Mouse (Mus musculus): ENCODE results near the gene Srpk1. TPM values are rescaled to one million over a fixed set of nuclear protein-coding genes. Genes with fewer than 3 reads are reported as not detected.

Gene Srpk1
- total and polyA plus RNA-seq, 3 experiments: 119 to 211 (median 125) TPM

DNA sequence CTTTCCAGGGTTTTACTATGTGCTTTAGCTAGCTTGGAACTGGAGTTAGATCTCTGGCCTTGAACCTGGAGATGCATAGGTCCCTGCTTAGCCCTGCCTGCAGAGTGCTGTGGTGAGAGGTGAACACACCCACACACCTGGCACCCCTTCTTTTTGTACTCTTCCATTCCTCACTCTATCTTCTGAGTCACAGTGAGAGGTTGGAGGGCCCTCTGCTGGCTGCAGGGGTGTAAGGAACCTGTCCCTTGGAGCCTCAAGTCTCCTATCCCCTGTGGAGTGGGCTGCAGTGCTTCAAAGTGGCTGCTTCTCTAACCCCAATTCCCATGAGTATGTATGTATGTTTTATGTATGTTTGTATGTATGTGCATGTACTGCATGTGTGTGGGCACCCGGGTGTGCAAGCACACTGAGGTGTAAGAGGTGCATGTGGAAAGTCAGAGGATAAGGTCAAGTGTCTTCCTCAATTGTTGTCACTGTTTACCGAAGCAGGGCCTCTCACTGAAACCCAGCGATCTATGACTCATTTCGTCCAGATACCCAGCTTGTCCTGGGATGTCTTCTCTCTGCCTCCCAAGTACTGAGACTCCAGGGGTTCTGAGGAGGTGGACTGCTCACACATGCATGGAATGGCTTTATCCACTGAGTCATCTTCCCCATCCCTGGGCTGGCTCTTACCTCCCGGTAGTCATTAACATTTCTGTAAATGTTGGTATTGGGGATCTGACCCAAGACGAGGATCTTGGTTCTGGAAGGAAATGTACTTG, 26.3 kb upstream of the Srpk1 start:
- peak; percentile 71 for DNase-seq (ENCODE audit: low read depth, low spot score)
- H3K27me3 ChIP-seq (ENCODE audit: control insufficient read depth in 1 of 2, insufficient read depth in 2 of 2, low read length in 2 of 2): no peaks in the 10 kb centered on the region
- H3K9me3 ChIP-seq (replicated peaks; ENCODE audit: insufficient read depth, low read length): no peaks in the 10 kb centered on the region

DNA sequence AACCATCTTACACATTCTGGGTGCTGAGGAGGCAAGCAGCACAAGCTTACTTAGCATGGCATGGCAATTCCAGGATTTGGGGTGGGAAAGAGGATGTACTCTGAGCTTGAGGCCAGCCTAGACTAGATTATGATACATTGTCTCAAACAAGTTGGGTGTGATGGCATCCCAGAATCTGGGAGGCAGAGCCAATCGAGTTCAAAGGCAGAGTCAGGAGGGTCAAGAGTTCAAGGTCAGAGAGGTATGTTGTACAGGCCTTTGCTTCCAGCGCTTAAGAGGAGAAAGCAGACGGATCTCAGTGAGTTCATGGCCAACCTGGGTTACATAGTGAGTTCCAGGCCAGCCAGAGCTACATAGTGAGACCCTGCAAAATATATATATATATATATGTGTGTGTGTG, 23.7 kb upstream of the Srpk1 start:
- Histone ChIP-seq H3K27ac (ENCODE audit: control insufficient read depth, low read depth, low read length) (no peak overlapping the region), H3K9me3 (replicated peaks; ENCODE audit: insufficient read depth, low read length) (no peaks in the 10 kb centered on the region), H3K4me3 (ENCODE audit: control insufficient read depth in 1 of 2, insufficient read depth in 1 of 2, low read depth in 2 of 2, low read length in 2 of 2) (no peak overlapping the region), H3K79me2 (ENCODE audit: control insufficient read depth, insufficient read depth, low read length, poor library complexity) (no peaks in the 10 kb centered on the region), H3K27me3 (ENCODE audit: control insufficient read depth in 1 of 2, insufficient read depth in 2 of 2, low read length in 2 of 2) (no peaks in the 10 kb centered on the region), H3K9ac (ENCODE audit: control insufficient read depth, low read depth, low read length, poor library complexity, severe bottlenecking) (no peak overlapping the region), H3K4me1 (ENCODE audit: control insufficient read depth in 1 of 2, insufficient read depth in 2 of 2, low read length in 2 of 2) (no peaks in the 10 kb centered on the region), H3K36me3 (ENCODE audit: control insufficient read depth in 1 of 2, insufficient read depth in 2 of 2, low read length in 2 of 2) (no peaks in the 10 kb centered on the region)
- no peak for DNase-seq (ENCODE audit: low read depth, low spot score)
- TF ChIP-seq GABPA (IDR thresholded peaks at IDR 0.05; ENCODE audit: low read depth, low read length) (no peak), RCOR1 (IDR thresholded peaks at IDR 0.05; ENCODE audit: low read depth, low read length) (no peak), MEF2A (IDR thresholded peaks at IDR 0.05; ENCODE audit: extremely low read depth, insufficient replicate concordance, low read depth, low read length, poor library complexity, severe bottlenecking) (no peak), TCF12 (IDR thresholded peaks at IDR 0.05; ENCODE audit: low read depth, low read length) (no peak), NRF1 (IDR thresholded peaks at IDR 0.05; ENCODE audit: insufficient read depth, low read depth, low read length, poor library complexity, severe bottlenecking) (no peak), USF1 (IDR thresholded peaks at IDR 0.05; ENCODE audit: low read depth, low read length) (no peak), E2F4 (IDR thresholded peaks at IDR 0.05; ENCODE audit: borderline replicate concordance, low read depth, low read length) (no peak), ELF1 (IDR thresholded peaks at IDR 0.05; ENCODE audit: low read depth, low read length) (no peak), RAD21 (IDR thresholded peaks at IDR 0.05; ENCODE audit: low read depth, low read length) (no peak), ZMIZ1 (IDR thresholded peaks at IDR 0.05; ENCODE audit: low read depth, low read length) (no peak)

More for the DNA sequence above, 26.3 kb upstream of the Srpk1 start:
- Histone ChIP-seq H3K79me2 (ENCODE audit: control insufficient read depth, insufficient read depth, low read length, poor library complexity) (no peaks in the 10 kb centered on the region; the same call in 1 of the 2 replicates), H3K4me1 (ENCODE audit: control insufficient read depth in 1 of 2, insufficient read depth in 2 of 2, low read length in 2 of 2) (no peaks in the 10 kb centered on the region), H3K36me3 (ENCODE audit: control insufficient read depth in 1 of 2, insufficient read depth in 2 of 2, low read length in 2 of 2) (no peaks in the 10 kb centered on the region), H3K4me3 (ENCODE audit: control insufficient read depth in 1 of 2, insufficient read depth in 1 of 2, low read depth in 2 of 2, low read length in 2 of 2) (no peak overlapping the region), H3K27ac (ENCODE audit: control insufficient read depth, low read depth, low read length) (no peak overlapping the region), H3K9ac (ENCODE audit: control insufficient read depth, low read depth, low read length, poor library complexity, severe bottlenecking) (no peak overlapping the region)
- TF ChIP-seq MAZ (IDR thresholded peaks at IDR 0.05; ENCODE audit: low read depth, low read length): no peak
- no peak for TF ChIP-seq MYB (IDR thresholded peaks at IDR 0.05; ENCODE audit: low read depth, low read length)
- TF ChIP-seq KAT2A (conservative IDR thresholded peaks at IDR 0.05; ENCODE audit: low read depth, low read length): no peak
- TF ChIP-seq MXI1 (IDR thresholded peaks at IDR 0.05; ENCODE audit: low read depth, low read length): no peak
- TF ChIP-seq UBTF (IDR thresholded peaks at IDR 0.05; ENCODE audit: borderline replicate concordance, insufficient read depth, low read depth, low read length): no peak
- TF ChIP-seq ETS1 (IDR thresholded peaks at IDR 0.05; ENCODE audit: low read depth, low read length): no peak
- TF ChIP-seq ELF1 (IDR thresholded peaks at IDR 0.05; ENCODE audit: low read depth, low read length): no peak
- no peak for TF ChIP-seq MAFK (IDR thresholded peaks at IDR 0.05; ENCODE audit: borderline replicate concordance, low read depth, low read length)
- TF ChIP-seq ZC3H11A (IDR thresholded peaks at IDR 0.05; ENCODE audit: low read depth, low read length): peak; percentile 93
- no peak for TF ChIP-seq HCFC1 (IDR thresholded peaks at IDR 0.05; ENCODE audit: low read depth, low read length)
- TF ChIP-seq NELFE (IDR thresholded peaks at IDR 0.05; ENCODE audit: low read depth, low read length): no peak
- peak; percentile 93 for TF ChIP-seq SMC3 (IDR thresholded peaks at IDR 0.05; ENCODE audit: low read depth, low read length)
- TF ChIP-seq TBP (IDR thresholded peaks at IDR 0.05; ENCODE audit: low read depth, low read length): no peak
- peak; percentile 80 to 94 (median 90) for TF ChIP-seq CTCF (IDR thresholded peaks at IDR 0.05 in 2 of 3, conservative IDR thresholded peaks at IDR 0.05 in 1 of 3; ENCODE audit: control insufficient read depth in 1 of 3, insufficient read depth in 1 of 3, low read depth in 2 of 3, low read length in 3 of 3, poor library complexity in 1 of 3, severe bottlenecking in 1 of 3)
- no peak for TF ChIP-seq ZNF384 (IDR thresholded peaks at IDR 0.05; ENCODE audit: low read depth, low read length)
- peak; percentile 92 for TF ChIP-seq RAD21 (IDR thresholded peaks at IDR 0.05; ENCODE audit: low read depth, low read length)
- TF ChIP-seq USF2 (IDR thresholded peaks at IDR 0.05; ENCODE audit: borderline replicate concordance in 1 of 2, insufficient read depth in 1 of 2, low read depth in 1 of 2, low read length in 2 of 2): no peak
- no peak for TF ChIP-seq ZKSCAN1 (IDR thresholded peaks at IDR 0.05; ENCODE audit: low read depth, low read length)
- TF ChIP-seq USF1 (IDR thresholded peaks at IDR 0.05; ENCODE audit: low read depth, low read length): no peak
- no peak for TF ChIP-seq CHD1 (IDR thresholded peaks at IDR 0.05; ENCODE audit: low read depth, low read length)

Data from MEL (cell line).